In the genomic region with DNA sequence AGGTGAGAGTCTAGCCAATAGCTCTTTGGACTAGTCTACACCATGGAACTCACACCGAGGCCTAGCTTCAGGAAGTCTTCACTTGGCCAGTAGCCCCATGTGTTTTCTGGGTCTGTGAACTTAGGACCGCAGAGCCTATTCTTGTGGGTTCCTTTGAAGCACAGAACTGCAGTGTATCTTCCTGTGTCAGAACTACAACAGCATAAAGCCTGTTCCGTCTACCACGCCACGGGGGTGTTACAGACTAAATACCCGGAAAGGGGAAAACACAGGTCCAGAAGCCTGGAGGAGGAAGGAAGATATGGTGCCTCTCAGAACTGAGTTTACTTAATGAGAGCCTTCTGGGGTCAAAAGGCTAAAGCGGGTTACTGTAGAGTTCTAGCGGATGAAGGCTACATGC, we compare ENCODE assay signal across 20 mouse cellular contexts. TPM values are rescaled to one million over a fixed set of nuclear protein-coding genes. Genes with fewer than 3 reads are reported as not detected.
A peak's percentile ranks its signal among the peaks of the same experiment; 100 is the strongest.
DNase-seq lines count a peak whose midpoint lies in the region.
"Had no signal": no experiment of that assay in that cellular context is flagged by ENCODE, and none has a peak within 500 bp of the region (broad histone marks: within the 10 kb centered on the region; RNA-seq: fewer than 3 reads in every experiment).

No protein-coding gene starts in this region.

- peak; percentile 33 to 63 for DNase-seq in heart, adult 9 months (ENCODE audit: low spot score in 2 of 2)
- DNase-seq in heart, embryonic 10.5 days (ENCODE audit: low spot score), result no peak
- DNase-seq in CD4-positive helper T cell, adult 2 months (ENCODE audit: low read depth, low spot score), result peak; percentile 66
- peak; percentile 75 for DNase-seq in T-cell, adult 2 months (ENCODE audit: low spot score)
- DNase-seq in natural killer cell, adult 2 months (ENCODE audit: low spot score in 2 of 2), result peak; percentile 14 to 20
- no peak for DNase-seq in embryo, embryonic 11 days
- no peak for DNase-seq in adrenal gland, adult 8-10 months
- DNase-seq: B cell, adult 2 months; cerebellum, adult 11 months; cerebellum, postnatal 25 days; kidney, adult 2 months; kidney, postnatal 25 days; layer of hippocampus, adult 9-11 months; spleen, adult 18-20 months had no signal

- no peak overlapping the region for H3K27ac ChIP-seq in heart, embryonic 10.5 days
- H3K27ac ChIP-seq: embryonic facial prominence, embryonic 10.5 days; hindbrain, embryonic 14.5 days; limb, embryonic 13.5 days; liver, embryonic 15.5 days; neural tube, embryonic 12.5 days had no signal

- no peaks in the 10 kb centered on the region for H3K27me3 ChIP-seq in heart, embryonic 10.5 days (ENCODE audit: insufficient read depth, poor library complexity, severe bottlenecking)
- H3K27me3 ChIP-seq: limb, embryonic 13.5 days; liver, embryonic 15.5 days; neural tube, embryonic 12.5 days had no signal

- H3K4me3 ChIP-seq in heart, embryonic 10.5 days, result no peak overlapping the region
- H3K4me3 ChIP-seq: embryonic facial prominence, embryonic 10.5 days; limb, embryonic 13.5 days; liver, embryonic 15.5 days; neural tube, embryonic 12.5 days had no signal

- no peaks in the 10 kb centered on the region for H3K9me3 ChIP-seq in heart, embryonic 10.5 days
- H3K9me3 ChIP-seq: embryonic facial prominence, embryonic 10.5 days; G1E; limb, embryonic 13.5 days; liver, embryonic 15.5 days; neural tube, embryonic 12.5 days had no signal

- 87% methylated on average over 8 of the region's 8 CpGs for WGBS in heart, embryonic 10.5 days

- peaks cover 18% of the 10 kb centered on the region; the same call in 1 of the 2 replicates for H3K36me3 ChIP-seq in heart, embryonic 10.5 days

- peaks cover 13% of the 10 kb centered on the region; the same call in 1 of the 2 replicates for H3K4me1 ChIP-seq in heart, embryonic 10.5 days
- H3K4me1 ChIP-seq: limb, embryonic 13.5 days; neural tube, embryonic 12.5 days had no signal

RNA-seq across cellular contexts. Expression of a gene that starts 38.9 kb away (rescaled TPM):
- polyA plus RNA-seq in heart, embryonic 10.5 days (2016; fragmentation: Nextera tagmentation; extraction: Ambion mirVana), result 10.7 and 12.9 TPM in 2 replicates
- 10 to 100 TPM; 61.4 to 74.7 (median 70.7) TPM for total RNA-seq in adrenal gland, adult 8-10 months (2022)

Comparison
In these comparisons a context has a peak if more than half of its experiments do, and no peak if none do; other contexts are left out.
1. DNase-seq: peak in heart, adult 9 months (2 of 2), CD4-positive helper T cell, adult 2 months (single experiment), T-cell, adult 2 months (single experiment) and natural killer cell, adult 2 months (2 of 2); none in heart, embryonic 10.5 days (single experiment), embryo, embryonic 11 days (single experiment) and adrenal gland, adult 8-10 months (single experiment).